Mouse (Mus musculus): Measurements from ENCODE around the gene Micu1.

Micu1 gene

DNA sequence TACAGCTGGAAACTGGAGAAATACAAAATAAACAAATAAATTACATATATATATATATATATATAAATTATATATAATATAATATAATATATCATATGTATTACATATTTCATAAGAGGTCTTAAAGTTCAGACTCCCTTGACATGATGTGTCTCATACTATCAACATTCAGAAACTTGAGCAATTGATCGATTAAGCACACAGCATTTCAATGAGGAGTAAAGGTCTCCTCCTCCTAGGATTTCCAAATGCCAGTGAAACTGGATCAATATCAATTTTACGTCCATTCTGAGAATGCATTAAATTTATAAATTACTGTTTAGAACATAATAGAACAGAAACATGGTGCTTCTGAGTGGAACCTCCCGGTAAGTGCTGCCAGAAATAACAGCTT lies 71.9 kb downstream of the Micu1 start:
- DNase-seq (ENCODE audit: low spot score): no peak

DNA sequence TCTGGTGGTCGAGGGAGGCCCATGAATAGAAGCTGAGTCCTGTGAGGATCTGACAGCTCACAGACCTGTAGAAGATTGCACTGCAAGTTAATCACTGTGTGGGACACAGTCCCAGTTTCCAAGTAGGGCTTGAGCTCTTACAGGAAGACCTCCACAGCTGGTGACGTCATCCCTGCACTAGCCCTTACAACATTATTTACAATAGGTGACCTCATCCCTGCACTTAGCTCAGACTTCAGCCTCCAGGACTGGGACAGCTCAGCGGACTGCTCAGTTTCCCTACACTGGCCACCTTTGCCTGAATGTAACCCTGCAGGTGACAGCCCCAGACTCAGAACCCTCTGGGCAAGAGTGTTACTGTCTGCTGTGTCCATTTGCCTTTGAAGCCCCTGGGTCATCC lies 75.0 kb downstream of the Micu1 start:
- no peak for DNase-seq (ENCODE audit: low spot score)

DNA sequence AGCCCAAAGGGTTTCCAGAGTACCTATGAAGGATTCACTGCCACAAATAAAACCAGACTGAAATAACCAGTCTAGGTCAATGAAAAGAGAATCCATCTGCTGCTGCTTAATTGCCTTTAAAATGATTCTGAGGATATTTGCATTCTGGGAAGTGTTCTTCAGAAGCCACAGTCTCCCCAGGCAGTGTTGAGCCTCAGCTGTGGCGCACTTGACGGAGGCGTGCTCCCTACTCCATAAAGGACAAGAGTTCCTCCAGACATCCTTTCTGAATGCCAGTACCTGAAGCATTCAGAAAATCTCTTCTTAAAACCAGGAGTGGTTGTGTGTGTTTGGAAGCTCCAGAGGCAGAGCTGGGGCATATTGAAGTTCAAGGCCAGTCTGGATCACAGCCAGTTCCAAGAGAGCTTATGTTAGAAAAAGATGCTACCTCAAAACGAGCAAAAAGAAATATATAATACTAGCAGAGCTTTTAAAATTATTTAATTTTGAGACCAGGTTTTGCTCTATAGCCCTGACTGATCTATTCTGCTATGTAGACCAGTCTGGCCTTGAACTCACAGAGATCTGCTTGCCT lies 75.9 kb downstream of the Micu1 start:
- no peak for DNase-seq (ENCODE audit: low spot score)

DNA sequence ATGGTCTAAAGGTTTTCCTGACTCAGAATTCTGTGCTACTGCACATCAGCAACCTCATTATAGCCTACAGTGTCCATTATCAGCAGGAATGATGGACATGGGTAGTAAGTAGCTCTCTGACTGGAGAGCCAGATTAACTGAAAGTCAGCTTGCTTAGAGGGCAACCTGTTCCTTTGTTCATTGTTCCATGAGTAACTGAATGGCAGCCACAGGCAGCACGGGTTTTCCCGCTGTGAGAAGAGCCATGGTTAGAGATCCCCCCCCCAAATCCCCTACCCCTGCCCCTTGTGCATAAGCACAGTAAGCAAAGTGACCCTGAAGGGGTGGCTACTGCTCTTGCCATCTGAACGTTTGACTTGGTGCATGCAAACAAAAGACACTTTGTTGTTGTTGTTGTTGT lies 78.4 kb downstream of the Micu1 start:
- no peak for DNase-seq (ENCODE audit: low spot score)

DNA sequence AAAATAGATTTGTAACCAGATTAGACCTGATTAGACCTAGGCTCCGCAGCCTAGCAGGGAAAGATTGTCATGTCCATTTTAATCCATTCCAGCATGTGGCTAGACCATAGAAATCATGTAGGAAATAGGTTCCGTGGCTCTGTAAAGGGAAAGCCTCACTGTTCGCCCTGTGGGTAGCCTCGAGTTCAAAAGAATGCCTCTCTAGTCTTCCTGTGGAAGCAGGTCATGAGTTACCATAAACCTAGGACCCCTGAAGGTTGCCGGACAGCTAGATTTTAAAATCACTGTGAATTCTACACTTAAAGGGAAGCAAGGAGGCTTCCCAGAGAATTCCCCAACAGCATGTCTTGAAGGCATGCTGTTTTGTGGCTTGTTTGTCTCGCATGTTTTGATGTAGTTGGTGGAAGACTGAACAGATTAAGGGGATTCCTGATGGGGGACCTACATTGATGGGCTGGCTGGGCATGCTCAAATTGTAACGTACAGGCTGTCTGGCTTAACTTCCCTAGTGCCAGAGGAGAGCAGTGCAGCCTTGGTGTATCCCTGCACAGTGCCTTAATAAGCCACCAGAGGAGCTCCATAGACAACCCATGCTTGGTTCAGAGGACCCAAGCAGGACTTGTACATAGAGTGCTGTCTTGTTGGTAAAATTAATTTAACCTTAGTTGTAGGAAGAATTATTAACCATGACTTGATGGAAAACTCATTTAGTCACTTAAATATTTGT lies 79.1 kb downstream of the Micu1 start:
- DNase-seq (ENCODE audit: low spot score): no peak

DNA sequence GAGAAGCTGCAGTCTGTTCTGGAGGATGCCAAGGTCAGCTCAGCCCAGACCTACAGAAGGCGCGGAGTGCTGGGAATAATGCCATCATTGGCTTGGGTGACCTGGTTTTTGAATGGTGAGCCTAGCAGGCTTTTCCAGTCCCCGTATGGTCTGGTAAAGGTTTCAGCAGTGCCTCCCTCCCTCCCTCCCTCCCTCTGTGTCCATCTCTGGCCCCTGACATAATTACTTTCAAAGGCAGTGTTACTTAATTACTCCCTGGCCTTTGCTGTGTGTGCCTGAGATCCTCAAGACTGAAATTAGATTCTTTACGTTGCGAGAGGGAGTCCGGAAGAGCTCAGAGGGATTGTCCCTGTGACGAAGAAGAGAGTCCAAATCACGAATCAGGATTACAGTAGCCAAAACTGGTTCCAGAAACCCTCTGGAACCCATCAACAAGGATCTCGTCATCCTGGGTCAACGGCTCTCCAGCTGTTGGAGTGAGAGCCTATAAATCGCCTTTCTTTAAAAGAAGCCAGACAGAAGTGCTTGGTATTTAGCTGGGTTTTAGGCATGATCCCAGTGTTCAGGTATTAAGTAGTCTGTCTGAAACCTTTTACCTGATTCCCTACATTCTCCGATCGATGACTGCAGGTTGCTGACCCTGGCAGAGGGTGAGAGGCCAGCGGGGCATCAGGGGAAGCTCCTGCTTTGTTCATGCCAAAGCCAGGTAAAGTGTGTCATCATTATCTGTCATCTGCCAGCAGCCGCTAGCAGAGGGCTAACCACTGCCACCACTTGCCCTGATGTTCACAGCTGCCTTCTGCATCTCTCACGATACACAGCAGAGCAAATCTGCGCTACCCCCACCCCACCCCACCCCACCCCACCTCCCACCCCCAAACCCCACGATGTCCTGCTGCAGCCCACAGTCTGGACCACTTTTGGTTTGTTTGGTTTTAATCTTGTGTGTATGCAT lies 82.7 kb downstream of the Micu1 start:
- DNase-seq (ENCODE audit: low spot score): no peak

DNA sequence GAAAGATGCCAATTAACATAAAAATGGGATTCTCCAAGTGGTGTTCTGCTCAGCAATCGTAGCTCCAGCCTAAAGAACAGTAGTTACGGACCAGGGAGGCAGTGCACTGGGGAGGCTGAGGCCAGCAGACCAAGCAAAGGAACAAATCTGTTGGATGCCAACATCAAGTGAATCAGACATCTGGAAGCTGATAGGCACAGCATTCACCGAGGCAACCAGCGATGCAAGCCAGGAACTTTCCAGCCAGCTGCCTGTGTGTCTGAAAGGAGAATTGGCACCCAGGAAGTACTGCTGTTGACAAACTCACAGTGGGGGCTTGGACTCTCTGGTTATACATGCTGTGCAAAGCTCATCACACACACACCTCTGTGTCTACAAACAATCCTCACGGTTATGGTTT lies 84.0 kb downstream of the Micu1 start:
- no peak for DNase-seq (ENCODE audit: low spot score)

DNA sequence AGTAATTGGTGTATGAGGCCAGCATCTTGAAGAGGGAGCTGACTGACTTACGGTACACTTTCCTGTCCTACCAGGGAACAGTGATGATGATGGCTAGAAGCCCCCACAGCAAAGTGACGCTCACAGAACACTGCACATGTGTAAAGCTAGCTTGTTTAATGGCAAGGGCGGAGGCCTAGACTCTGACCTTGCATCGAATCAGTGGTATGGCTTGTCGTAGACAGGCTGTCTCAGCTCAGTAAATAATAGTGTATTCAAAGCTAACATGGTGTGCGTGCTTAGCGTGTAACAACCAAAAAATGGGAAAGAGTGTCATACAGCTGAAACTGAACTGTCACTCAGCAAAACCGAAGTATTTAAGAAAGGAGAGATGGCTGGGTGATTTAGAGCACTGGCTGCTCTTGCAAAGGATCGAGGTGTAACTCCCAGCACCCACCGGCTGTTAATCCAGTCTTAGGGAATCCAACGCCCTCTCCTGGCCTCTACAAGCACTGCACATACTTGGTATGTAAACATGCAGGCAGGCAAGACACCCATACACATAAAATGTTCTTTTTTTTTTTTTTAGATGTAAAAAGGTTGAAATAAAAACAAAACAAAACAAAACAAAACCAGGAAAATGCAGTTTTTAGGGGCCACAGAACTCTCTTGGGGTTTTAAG lies 85.0 kb downstream of the Micu1 start:
- no peak for DNase-seq (ENCODE audit: low spot score)

DNA sequence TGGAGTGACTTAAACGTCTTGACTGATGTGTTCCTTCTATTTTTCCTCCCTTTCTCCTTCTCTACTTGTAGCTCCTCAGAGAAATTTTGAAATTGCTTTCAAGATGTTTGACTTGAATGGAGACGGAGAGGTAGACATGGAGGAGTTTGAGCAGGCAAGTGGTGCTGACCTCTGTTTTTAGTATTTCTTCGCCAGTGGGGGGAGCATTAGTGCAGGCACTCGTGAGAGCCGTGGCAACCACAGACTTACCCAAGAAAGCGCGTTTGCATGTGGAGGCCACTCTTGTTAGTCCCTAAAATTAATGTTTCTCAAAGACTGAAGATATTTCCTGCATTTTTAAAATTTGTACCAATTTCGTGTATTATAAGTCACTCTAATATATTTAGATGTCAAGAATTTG lies 85.6 kb downstream of the Micu1 start:
- no peak for DNase-seq (ENCODE audit: low spot score)

DNA sequence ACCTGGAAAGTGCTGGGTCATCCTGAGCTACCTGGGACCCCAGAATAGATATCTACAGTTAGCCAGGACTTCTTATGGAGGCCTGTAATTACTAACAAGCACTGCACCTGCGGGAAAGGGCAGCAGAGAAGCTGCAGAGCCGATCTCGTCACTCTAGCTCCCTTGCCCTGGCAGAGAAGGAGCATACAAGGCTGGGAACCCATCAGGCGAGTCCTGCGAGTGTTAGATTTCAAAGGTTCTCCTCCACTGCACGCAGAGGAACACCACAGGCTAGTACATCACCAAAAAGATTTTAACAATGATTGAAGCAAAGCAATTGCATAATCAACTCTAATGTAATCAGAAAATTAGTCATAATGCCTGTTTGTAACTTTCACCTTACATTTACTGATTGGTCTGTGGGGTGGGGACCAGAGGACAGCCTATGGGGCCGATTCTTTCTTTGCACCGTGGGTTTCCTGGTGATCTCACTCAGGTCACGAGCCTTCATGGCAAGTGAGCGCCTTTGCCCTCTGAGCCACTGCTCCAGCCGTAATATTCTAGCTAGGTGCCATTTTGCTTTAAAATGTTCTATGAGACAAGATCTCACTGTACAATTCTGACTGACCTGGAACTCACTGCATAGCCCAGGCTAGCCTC lies 88.1 kb downstream of the Micu1 start:
- DNase-seq (ENCODE audit: low spot score): no peak

DNA sequence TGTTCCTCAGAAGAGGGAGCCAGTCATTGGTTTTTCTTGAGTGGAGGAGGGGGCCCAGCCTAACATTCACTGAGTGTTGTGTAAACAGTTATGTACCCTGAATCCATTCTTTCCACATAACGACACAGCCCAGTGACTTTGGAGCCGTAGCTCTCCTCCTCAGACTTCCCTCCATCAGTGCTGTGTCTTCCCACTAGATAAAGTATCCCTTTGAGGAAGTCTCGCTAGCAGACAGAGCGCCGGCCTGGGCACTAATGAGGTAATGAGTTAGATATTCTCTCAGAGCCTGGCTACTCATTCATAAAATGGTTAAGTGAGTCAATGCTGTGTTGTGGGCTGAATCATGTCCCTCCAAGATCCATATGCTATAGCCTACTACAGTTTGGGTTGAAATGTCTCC lies 89.6 kb downstream of the Micu1 start:
- no peak for DNase-seq (ENCODE audit: low spot score)

DNA sequence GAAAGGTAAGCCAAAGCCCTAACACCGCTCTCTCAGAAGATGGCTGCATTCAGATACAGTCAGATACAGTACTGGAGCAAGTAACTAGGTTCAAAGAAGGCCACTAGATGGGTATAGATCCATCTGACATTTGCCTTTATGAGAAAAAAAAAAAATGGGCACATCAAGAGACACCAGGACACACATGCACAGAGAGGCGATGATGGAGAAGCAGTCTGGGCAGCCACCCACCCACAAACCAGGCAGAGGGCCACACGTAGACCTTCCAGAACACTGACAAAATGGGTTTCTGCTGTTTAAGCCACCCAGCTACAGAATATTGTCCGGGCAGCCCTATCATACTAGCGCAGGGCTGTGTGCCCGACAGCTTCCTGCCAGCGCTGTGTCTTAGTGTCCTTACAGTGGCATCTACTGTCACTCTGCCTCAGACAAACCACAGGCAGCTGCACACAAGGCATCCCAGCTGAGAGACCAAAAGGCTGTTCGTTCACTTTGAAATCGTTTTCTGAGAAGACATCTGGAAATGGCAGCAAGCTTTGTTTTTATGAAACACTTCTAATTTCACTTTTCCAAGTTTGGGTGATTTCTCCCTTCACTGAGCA lies 90.4 kb downstream of the Micu1 start:
- no peak for DNase-seq (ENCODE audit: low spot score)

DNA sequence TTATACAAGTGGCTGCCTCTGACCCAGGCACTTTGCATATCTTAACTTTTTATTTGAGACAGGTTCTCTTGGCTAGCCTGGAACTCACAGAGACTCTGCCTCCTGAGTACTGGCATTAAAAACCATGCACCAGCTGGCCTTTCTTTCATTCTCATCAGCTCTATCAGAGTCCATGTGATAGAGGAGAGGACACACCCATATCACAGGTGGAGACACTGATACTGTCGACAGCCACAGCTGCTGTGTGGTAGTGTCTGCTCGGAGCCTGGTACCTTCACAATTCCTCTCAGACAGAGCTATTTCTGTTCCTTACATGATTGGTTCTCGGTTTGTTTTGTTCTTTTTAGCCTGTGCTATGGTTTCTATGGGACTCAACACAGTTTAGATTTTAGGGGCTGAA lies 91.2 kb downstream of the Micu1 start:
- no peak for DNase-seq (ENCODE audit: low spot score)

DNA sequence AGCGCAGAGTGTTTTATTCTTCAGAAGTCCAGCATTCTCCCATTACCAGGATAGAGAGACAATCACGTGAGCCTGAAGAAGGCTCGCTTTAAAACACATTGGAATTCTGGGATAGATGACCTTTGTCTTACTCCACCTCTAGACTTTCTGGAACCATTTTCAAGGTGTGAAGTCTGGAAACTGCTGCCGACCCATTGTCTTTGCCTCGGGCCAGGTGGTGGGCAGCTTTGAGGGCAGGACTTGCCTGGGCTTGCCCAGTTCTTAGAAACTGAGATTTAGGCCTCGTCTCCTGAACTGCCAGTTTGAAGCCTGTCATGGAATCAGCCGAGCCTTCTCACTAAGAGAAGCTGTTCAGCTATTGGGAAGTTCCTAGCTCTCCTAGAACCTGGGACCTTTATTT lies 92.8 kb downstream of the Micu1 start:
- no peak for DNase-seq (ENCODE audit: low spot score)

DNA sequence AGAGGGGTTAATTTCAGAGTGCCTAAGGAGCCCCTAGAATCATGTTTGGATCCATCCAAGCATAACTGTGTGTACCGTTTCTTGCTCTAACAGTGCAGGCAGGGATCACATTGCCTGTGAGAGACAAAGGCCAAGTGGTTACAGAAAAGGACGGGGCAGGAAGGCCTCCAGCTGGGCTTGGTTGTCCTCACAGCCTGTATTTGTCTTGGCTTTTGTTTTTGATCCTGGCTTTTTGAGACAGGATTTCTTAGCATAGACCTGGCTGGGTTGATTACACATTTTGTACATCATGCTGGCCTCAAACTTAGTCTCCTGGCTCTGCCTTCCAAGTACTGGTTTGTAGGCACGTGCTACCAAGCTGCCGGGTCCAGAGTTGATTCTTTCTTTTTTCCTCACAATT lies 93.6 kb downstream of the Micu1 start:
- no peak for DNase-seq (ENCODE audit: low spot score)

DNA sequence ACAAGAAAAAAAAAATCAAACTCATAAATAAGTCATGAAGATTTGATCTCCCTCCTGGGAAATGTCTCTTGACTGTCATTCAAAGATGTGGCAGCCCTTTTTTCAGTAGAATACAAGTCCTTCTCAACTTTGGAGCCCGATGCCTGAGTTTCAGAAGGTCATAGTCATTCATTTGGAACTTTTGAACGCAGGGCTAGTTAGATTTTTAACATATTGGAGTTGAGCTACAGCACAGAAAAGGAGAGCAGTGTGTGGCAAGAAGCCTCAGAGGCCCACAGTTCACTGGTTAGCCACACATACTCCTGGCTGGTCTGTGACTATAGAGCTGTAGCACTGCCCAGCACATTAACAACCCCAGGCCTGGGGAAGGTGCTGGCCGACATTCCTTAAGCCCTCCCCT lies 96.1 kb downstream of the Micu1 start:
- no peak for DNase-seq (ENCODE audit: low spot score)

DNA sequence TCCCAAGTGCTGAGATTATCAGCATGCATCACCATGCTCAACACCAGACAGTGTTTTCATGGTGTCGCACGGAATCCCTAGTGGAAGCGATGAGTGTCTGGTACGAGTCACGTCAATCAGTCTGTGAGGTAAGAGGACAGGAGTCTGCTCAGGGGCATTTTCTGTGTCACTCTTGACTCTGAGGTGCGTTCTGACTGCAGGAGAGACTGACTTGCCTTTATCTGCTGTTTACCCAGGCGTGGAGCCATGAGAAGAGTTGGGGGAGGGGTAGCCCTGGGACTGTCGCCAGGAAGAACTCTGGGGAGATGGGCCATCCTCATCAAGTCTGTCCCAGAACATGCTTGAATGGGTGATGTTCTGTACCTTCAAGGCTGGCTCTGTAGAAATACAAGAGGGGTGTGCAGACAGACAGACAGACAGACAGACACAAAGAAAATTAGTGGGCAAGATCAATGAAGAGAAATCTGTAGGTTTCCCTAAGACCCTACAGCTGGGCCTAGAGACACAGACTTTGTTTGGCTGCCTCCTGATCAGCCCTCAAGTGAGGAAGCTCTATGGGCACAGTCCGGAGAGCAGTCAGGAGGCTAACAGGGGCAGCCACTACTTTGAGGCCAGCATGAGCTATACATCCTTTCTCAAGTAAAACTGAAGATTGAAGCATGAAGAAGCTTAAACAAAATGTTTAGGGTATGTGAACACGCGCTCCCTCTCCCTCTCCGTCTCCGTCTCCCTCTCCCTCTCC lies 97.2 kb downstream of the Micu1 start:
- DNase-seq (ENCODE audit: low spot score): peak; percentile 13

DNA sequence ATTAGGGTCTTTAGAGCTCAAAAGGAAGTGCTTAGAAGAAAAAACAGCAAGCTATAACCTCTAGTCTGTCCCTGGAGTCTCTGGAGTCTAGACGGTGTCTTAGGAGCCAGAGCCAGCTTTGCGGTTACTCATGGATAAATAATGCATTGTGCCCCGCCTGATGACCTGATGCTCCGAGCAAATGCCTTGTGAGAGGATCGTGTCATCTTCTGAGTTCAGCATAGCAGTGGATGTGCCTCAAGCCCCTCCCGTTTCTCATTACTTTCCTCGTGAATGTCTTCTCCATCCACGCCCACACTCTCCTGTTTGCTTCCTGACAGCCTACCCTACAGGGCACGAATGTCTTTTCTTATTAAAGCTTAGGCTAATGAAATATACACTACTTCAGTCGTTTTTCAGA lies 97.9 kb downstream of the Micu1 start:
- no peak for DNase-seq (ENCODE audit: low spot score)

DNA sequence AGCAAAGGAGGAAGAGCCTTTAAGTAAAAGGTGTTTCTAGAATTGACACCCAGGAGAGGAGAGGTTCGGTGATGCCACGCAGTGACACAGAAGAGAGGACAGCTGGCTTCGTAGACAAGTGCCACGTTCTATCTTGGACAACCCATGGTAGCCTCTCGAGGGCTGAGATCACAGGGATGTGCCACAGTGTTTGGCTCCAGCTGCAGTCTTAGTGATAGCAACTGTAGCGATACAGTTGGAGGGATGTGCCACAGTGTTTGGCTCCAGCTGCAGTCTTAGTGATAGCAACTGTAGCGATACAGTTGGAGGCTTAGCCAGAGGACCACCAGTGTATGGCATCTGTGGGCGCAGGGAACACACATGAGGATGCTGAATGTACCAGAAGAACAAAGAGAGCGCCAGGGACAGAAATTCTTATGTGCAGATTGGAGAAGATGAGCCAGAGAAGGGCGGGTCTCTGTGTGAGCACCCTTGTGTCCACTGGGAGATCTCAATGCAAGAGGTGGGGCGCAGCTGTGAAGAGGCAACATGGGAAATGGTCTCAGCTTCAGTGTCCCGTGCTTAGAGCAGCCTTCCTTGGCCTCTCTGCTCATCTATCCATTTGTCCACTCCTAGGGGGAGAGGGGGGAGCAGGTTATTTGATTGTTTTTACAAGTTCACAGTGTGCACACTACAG lies 98.7 kb downstream of the Micu1 start:
- DNase-seq (ENCODE audit: low spot score): no peak

DNA sequence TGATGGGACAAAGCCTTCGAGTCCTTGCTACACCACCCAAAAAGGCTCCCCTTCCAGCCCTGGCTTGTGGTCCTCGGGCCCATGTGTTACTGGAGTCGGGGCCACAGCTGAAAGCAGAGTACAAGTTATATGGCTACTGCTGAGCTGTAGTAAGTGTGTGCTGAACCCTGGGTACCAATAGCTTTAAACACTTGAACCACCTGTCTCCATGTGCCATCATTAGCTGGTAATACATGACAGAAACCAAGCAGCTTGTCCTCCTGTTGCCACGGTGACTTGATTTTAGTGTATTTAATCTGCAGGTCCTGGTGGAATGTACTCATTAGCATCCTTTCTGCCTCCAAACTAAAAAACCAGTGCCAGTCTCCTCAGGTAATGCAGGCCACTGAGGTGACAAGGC lies 106.4 kb downstream of the Micu1 start:
- DNase-seq (ENCODE audit: low spot score): no peak

Data from ovary, adult 18-20 months (tissue).